Mouse (Mus musculus) ES-E14 (cell line): ENCODE data around the gene Odf2. TPM values are rescaled to one million over a fixed set of nuclear protein-coding genes. Genes with fewer than 3 reads are reported as not detected.

Source experiments
- DNase-seq: peaks from one replicate; pipeline ENCODE4 v3.0.0-alpha.2; 2013; ENCODE audit warnings: low read depth, low spot score
- H3K27ac ChIP-seq: 2 replicates; pipeline ENCODE4 v1.5.1; 2012; ENCODE audit warnings: low read depth, mild to moderate bottlenecking, low read length, moderate library complexity, mixed read lengths; ENCODE audit not compliant: poor library complexity, insufficient read depth, severe bottlenecking
- H3K36me3 ChIP-seq: 2 replicates; pipeline ENCODE4 v1.6.1; 2012; ENCODE audit warnings: mild to moderate bottlenecking, low read length, moderate library complexity, mixed read lengths; ENCODE audit not compliant: control insufficient read depth, poor library complexity, insufficient read depth, severe bottlenecking
- H3K4me1 ChIP-seq, 2 experiments: fragments of 150-350 bp in 1 of 2; sonication (generic) in 1 of 2; 2 replicates each; pipeline ENCODE4 v1.6.1; 2012; ENCODE audit warnings: low read length in 2 of 2, mild to moderate bottlenecking in 1 of 2, mixed read lengths in 1 of 2; ENCODE audit not compliant: control insufficient read depth in 2 of 2, insufficient read depth in 2 of 2, poor library complexity in 1 of 2
- H3K4me3 ChIP-seq, 2 experiments: fragments of 150-350 bp in 1 of 2; sonication (generic) in 1 of 2; 2 replicates each; pipeline ENCODE4 v1.5.1; 2012; ENCODE audit warnings: low read length in 2 of 2, low read depth in 1 of 2, mild to moderate bottlenecking in 1 of 2, mixed read lengths in 1 of 2; ENCODE audit not compliant: insufficient read depth in 1 of 2, poor library complexity in 1 of 2, severe bottlenecking in 1 of 2
- H3K9ac ChIP-seq: 2 replicates; pipeline ENCODE4 v1.6.1; 2012; ENCODE audit warnings: low read depth, mild to moderate bottlenecking, low read length, mixed read lengths; ENCODE audit not compliant: poor library complexity, insufficient read depth, severe bottlenecking
- H3K9me3 ChIP-seq: fragments of 150-350 bp; sonication (generic); 2 replicates; pipeline ENCODE4 v1.6.1; 2012; ENCODE audit warnings: low read depth, mild to moderate bottlenecking, low read length; ENCODE audit not compliant: control insufficient read depth, insufficient read depth
- CHD2 ChIP-seq: IDR thresholded peaks from 2 replicates; pipeline ENCODE4 v1.6.1; 2014; ENCODE audit warnings: mild to moderate bottlenecking, low read depth, low read length, inconsistent platforms
- HCFC1 ChIP-seq: IDR thresholded peaks from 2 replicates; pipeline ENCODE4 v1.6.1; 2012; ENCODE audit warnings: low read length, inconsistent platforms, borderline replicate concordance; ENCODE audit not compliant: insufficient read depth
- MAFK ChIP-seq: IDR thresholded peaks from 2 replicates; pipeline ENCODE4 v1.6.1; 2014; ENCODE audit warnings: mild to moderate bottlenecking, low read depth, low read length, inconsistent platforms; ENCODE audit not compliant: insufficient read depth
- ZC3H11A ChIP-seq: IDR thresholded peaks from 2 replicates; pipeline ENCODE4 v1.6.1; 2012; ENCODE audit warnings: low read depth, mild to moderate bottlenecking, inconsistent platforms, low read length, borderline replicate concordance
- ZNF384 ChIP-seq: IDR thresholded peaks from 2 replicates; pipeline ENCODE4 v1.6.1; 2012; ENCODE audit warnings: low read depth, low read length, inconsistent platforms
- in situ Hi-C, 2 experiments: fragments of 600-800 bp; cut with MboI; formaldehyde crosslinking; loops; one replicate each; pipeline ENCODE4 v1.15.1; 2025; ENCODE audit warnings: low sequenced_read_pairs in 2 of 2, inconsistent platforms in 1 of 2; ENCODE audit not compliant: unreplicated experiment in 2 of 2
- total RNA-seq: library from RNA; depleted of rRNA; stranded (reverse); fragments of 300-350 nt; gene quantifications from 2 replicates; pipeline ENCODE4 v1.2.3, GENCODE M21; 2012

Gene Odf2
- total RNA-seq, 1 experiment = 123 TPM

DNA sequence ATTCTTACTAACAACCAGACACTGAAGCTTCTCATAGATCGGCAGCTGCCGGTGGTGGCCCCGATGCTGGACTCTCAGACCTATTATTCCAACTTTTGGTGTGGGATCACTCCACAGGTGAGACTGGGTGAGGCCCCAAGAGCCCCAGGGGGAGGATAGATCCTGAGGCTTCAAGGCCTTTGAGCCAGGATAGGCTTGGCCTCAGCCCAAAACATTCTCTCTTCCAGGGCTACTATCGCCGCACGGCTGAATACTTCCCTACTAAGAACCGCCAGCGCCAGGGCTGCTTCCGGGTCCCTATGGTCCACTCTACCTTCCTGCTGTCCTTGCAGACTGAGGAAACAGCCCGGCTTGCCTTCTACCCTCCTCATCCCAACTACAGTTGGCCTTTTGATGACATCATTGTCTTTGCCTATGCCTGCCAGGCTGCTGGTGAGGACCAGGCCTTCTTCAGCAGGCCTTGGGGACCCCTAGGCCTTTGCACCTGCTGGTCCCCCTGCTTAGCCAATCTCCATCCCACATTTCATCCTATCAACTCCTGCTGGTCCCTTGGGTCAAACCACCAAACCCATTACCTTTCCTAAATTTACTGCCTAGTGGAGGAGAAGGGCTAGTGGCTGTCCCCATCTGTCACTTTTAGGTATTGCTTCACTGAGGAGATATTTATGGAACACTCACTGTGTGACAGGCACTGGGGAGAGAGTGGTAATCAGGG is 16.3 kb upstream of the Odf2 start:
- no peak overlapping the region for H3K9ac ChIP-seq
- TF ChIP-seq ZNF384 (no peak), CHD2 (no peak), ZC3H11A (no peak), HCFC1 (no peak), MAFK (no peak)
- no peak overlapping the region for H3K4me3 ChIP-seq
- no peaks in the 10 kb centered on the region for H3K9me3 ChIP-seq
- in situ Hi-C loops = no loop called here
- H3K4me1 ChIP-seq = 0 out of 4 replicates have a peak, but pooled peaks cover 0 to 4% of the 10 kb centered on the region in 2 experiments
- peaks cover 7% of the 10 kb centered on the region; the same call in 1 of the 2 replicates for H3K36me3 ChIP-seq
- H3K27ac ChIP-seq = no peak overlapping the region
- DNase-seq = no peak

DNA sequence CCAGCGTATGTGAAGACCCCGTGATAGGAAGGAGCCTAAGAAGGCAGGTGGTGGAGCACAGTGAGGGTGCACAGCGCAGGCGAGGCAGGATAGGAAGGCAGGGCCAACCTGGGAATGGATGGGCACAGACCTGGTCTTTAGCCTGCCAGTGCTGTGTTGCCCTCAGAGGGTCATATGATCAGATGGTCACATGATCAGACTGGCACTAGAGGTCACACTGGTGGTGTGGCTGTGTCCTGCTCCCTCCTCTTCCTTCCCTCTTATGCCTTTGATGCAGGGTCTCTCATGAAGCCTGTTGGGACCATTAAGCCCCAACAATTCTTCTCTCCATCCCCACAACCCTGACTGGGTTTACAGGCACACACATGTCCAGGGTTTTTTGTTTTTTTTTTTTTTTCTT is 15.2 kb upstream of the Odf2 start:
- Histone ChIP-seq H3K4me3 (no peak overlapping the region), H3K4me1 (0 out of 4 replicates have a peak, but pooled peaks cover 0 to 4% of the 10 kb centered on the region in 2 experiments), H3K36me3 (peaks cover 9% of the 10 kb centered on the region; the same call in 1 of the 2 replicates), H3K9ac (no peak overlapping the region), H3K9me3 (no peaks in the 10 kb centered on the region), H3K27ac (no peak overlapping the region)
- DNase-seq = no peak
- in situ Hi-C loops = no loop called here
- no peak for TF ChIP-seq HCFC1
- no peak for TF ChIP-seq CHD2
- TF ChIP-seq MAFK = no peak
- TF ChIP-seq ZC3H11A = no peak
- TF ChIP-seq ZNF384 = no peak

DNA sequence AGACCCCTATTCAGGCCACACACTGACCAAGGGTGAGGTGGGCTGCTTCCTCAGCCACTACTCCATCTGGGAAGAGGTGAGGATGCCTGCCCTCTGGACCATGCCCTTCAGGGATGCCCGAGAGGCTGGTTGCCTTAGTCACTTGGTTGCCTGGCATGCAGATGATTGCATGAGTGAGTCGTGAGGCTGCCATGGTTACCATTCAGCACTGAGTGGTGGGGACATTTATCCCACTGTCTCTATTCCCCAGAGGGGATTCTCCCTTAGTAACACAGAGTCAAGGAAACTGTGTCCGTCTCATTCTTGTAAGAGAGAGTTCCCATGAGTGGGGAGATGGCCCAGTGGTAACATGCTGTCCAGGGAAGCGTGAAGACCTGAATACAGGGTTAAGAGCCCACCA is 11.0 kb upstream of the Odf2 start:
- Histone ChIP-seq H3K4me1 (peaks cover 0 to 13% of the 10 kb centered on the region in 2 experiments; a peak in 2 of 4 replicates), H3K4me3 (no peak overlapping the region), H3K9me3 (no peaks in the 10 kb centered on the region), H3K36me3 (peaks cover 6% of the 10 kb centered on the region; the same call in 1 of the 2 replicates), H3K27ac (no peak overlapping the region), H3K9ac (no peak overlapping the region)
- TF ChIP-seq HCFC1 = no peak
- no peak for TF ChIP-seq ZC3H11A
- no peak for TF ChIP-seq CHD2
- no peak for TF ChIP-seq ZNF384
- no peak for TF ChIP-seq MAFK
- in situ Hi-C loops = no loop called here
- no peak for DNase-seq

DNA sequence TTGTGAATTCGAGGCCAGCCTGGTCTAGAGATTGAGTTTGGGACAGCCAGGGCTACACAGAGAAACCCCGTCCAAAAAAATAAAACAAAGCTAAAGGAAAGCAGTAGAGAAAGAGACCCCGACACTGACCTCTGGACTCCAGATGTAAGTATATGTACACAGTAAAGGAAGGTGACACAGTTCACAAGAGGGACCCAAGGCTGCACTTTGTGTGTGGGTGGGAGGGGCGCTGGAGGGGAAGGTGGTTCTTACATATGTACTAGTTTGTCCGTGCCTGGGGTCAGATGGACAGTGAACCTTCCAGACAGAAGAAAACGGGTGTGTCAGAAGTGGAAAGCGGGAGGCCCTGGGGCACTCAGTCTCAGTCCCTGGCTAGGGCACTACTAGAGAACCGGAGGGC is 9.8 kb upstream of the Odf2 start:
- no peak for DNase-seq
- peaks cover 3% of the 10 kb centered on the region; the same call in 1 of the 2 replicates for H3K36me3 ChIP-seq
- H3K27ac ChIP-seq = no peak overlapping the region
- in situ Hi-C loops = no loop called here
- H3K9me3 ChIP-seq = no peaks in the 10 kb centered on the region
- H3K4me3 ChIP-seq = no peak overlapping the region
- no peak for TF ChIP-seq MAFK
- TF ChIP-seq ZC3H11A = no peak
- no peak for TF ChIP-seq ZNF384
- TF ChIP-seq CHD2 = no peak
- no peak for TF ChIP-seq HCFC1
- H3K4me1 ChIP-seq = peaks cover 0 to 13% of the 10 kb centered on the region in 2 experiments; a peak in 2 of 4 replicates
- no peak overlapping the region for H3K9ac ChIP-seq
